Mouse (Mus musculus): ENCODE data around the gene Umps.

Gene Umps

DNA sequence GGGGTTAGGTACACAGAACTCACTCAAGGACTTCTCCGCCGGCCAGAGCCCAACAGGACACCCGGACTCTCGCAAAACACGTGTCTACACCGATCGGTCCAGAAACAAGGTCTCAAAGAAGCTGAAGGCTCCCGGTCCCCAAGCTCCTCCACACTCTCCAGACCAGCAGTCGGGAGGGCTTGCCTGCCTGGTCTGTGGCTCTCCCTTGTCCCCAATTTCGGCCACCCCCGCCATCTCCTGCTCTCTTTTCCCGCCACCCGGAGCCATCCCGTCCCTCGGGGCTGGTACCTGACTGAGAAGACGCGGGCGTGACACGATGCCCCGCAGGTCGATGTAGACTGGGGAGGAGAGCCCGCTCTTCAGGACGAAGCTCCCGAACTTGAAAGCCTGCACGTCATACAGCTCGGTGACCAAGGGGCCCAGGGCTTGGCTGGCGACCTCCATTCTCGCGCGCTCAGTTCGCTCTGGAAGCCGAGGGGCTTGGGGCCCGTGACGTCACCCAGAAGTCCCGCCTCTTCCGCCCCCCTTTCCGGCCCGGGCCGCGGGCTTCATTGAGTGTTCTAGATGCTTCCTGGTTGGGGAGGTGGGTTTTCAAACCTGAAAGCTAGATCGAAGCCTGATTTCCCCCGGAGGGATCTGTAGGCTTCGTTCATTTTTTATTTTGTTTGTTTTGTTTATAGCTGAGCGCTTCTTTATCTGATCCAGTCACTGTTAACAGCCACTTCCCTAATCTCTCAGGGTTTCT is at the start of gene Umps:
TSS of gene Umps (minus strand) at position 501 of the 745 bp plus-strand sequence.
- DNase-seq (ENCODE audit: low spot score in 2 of 2) = peak; percentile 83 to 87

- no peak for DNase-seq (ENCODE audit: low spot score in 2 of 2)
Measured at GRCm38 (mm10) chr16:34011991-34012845, 45.4 kb upstream of the Umps start.

- DNase-seq (ENCODE audit: low spot score in 2 of 2) = no peak
Measured at GRCm38 (mm10) chr16:34009567-34009966, 42.7 kb upstream of the Umps start.

DNA sequence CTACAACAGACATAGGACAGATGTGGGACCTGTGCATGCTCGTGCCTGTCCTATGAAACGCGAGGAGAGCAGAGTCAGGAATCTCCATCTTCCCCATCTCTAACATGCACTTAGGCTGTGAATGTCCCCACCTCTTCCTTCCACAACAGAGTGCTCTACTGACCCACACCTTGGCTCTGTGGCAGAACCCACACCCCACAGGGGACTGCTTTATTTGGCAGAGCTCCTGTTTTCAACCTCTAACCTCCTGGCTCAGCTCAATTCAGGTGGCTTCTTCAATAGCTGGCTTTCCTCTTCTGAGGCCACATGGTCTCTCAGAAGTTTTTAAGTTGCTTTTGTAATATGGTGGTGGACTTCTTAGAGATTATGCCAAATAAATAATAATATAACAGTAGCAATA is 39.1 kb upstream of the Umps start:
- DNase-seq (ENCODE audit: low spot score in 2 of 2) = no peak

- DNase-seq (ENCODE audit: low spot score in 2 of 2) = no peak
Measured at GRCm38 (mm10) chr16:34004128-34004578, 37.3 kb upstream of the Umps start.

DNA sequence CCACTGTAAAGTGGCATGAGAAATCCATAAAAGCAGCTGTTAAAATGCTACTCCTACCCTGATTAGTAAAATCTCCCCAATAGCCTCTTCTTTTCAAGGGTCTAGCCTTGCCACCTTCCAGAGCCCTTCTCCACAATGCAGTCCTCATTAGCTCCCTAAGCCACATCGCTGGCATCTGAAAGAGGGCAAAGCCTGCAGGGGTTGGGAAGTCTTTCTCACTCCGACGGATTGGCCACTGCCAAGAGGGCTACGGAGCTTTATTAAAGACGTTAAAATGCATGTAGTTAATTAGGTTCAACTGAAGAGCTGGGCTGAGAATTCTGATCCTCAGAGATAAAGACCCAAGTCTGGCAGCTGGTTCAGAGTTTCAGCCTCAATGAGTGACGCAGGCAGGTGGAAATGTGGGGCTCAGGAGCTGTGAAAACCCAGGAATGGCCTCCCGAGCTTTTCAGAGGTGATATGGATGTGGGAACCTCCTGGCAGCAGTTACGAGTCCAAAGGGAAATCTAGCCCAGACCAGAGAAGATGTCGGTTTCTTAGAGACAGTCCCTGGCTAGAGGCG is 36.8 kb upstream of the Umps start:
- DNase-seq (ENCODE audit: low spot score in 2 of 2) = no peak

DNA sequence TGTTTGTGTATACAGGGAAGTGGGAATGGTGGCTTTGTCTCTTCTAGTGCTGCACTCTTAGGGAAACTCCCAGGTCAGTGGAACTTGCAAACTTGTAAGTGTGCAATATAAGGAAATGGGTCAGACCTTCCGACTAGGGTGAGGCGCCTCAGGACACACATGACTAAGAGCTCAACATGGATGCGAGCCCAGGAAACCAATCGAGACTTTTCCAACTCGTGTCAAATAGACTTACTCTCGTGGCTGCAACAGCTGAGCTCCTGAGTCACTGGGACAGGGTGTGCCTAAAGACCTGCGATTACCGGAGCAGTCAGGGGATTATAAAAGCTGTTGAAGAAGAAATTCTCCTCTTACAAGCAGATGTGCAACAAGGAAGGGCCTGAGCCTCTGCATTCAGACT is 33.9 kb upstream of the Umps start:
- DNase-seq (ENCODE audit: low spot score in 2 of 2) = no peak

DNA sequence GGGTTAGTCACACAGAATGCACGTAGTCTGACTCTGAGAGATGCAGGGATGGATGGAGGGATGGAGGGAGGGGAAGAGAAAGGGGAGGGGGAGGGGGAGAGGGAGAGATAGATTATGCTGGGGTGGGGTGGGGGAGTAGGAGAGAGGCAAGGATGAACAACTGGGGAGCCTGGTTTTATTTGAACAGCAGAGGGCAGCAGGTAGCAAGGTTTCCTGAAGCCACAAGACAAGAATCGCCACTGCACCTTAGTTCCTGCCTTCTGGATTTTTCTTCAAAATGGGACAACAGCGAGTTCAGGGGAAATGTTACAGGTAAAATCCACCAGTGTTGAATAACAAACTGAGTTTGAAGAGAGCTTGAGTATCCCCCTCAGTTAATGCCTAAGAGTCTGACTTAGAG is 32.5 kb upstream of the Umps start:
- DNase-seq (ENCODE audit: low spot score in 2 of 2) = peak in 1 of 2 experiments; percentile 55

- DNase-seq (ENCODE audit: low spot score in 2 of 2) = no peak
Measured at GRCm38 (mm10) chr16:33998011-33998410, 31.2 kb upstream of the Umps start.

- peak; percentile 41 to 83 for DNase-seq (ENCODE audit: low spot score in 2 of 2)
Measured at GRCm38 (mm10) chr16:33996030-33996429, 29.2 kb upstream of the Umps start.

GRCm38 (mm10) chr16:33995496-33995895 is 28.7 kb upstream of the Umps start:
- no peak for DNase-seq (ENCODE audit: low spot score in 2 of 2)

GRCm38 (mm10) chr16:33994321-33994720 is 27.5 kb upstream of the Umps start:
- DNase-seq (ENCODE audit: low spot score in 2 of 2) = no peak

- DNase-seq (ENCODE audit: low spot score in 2 of 2) = no peak
Measured at GRCm38 (mm10) chr16:33990712-33991111, 23.9 kb upstream of the Umps start.

GRCm38 (mm10) chr16:33989106-33989505 is 22.3 kb upstream of the Umps start:
- DNase-seq (ENCODE audit: low spot score in 2 of 2) = no peak

GRCm38 (mm10) chr16:33988358-33989012 is 21.6 kb upstream of the Umps start:
- peak; percentile 43 to 71 for DNase-seq (ENCODE audit: low spot score in 2 of 2)

DNA sequence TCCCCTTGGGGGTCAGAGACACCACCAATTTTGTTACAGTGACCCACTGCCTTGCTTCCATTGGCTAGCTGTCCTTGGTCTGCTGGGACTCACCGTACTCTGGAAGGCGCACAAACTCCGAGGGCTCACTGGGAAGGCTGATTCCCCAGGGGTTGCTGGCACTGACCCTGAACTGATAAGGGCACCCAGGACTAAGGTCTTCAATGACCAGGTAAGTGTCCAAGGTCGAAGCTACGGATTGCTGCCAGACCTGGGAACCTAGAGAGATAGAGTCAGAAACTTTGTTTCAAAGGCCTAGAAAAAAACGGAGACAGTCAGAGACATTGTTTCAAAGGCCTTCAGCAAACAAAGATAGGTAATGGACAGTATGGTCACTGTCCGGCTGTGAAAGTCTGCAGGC is 20.2 kb upstream of the Umps start:
- DNase-seq (ENCODE audit: low spot score in 2 of 2) = no peak

GRCm38 (mm10) chr16:33985372-33985771 is 18.5 kb upstream of the Umps start:
- DNase-seq (ENCODE audit: low spot score in 2 of 2) = no peak

DNA sequence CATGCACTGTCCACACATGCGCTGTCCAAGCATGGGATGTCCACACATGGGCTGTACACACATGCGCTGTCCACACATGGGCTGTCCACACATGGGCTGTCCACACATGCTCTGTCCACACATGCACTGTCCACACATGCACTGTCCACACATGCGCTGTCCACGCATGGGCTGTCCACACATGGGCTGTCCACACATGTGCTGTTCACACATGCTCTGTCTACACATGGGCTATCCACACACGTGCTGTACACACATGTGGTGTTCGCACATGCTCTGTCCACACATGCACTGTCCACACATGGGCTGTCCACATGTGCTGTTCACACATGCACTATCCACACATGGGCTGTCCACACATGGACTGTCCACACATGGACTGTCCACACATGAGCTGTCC is 16.9 kb upstream of the Umps start:
- no peak for DNase-seq (ENCODE audit: low spot score in 2 of 2)

- no peak for DNase-seq (ENCODE audit: low spot score in 2 of 2)
Measured at GRCm38 (mm10) chr16:33979855-33980254, 13.0 kb upstream of the Umps start.

DNA sequence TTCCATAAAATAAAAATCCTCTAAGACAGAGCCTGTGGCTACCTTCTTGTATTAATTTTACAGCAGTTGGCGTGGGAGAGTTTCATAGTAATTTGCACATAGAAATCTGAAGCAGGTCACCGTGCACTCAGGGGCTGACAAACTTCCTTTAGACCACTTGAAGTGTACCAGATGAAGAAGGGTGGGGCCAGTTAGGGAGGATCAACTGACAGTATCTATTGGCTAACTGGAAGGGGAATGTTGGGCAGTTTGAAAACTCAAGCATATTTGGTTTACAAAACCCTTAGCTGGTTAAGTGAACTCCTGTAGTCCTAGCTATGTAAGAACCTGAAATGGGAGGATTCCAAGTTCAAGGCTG is 424 bp upstream of the Umps start:
- DNase-seq (ENCODE audit: low spot score in 2 of 2) = peak in 1 of 2 experiments; percentile 25

- peak; percentile 19 to 22 for DNase-seq (ENCODE audit: low spot score in 2 of 2)
Measured at GRCm38 (mm10) chr16:33965878-33966537, 830 bp downstream of the Umps start.

GRCm38 (mm10) chr16:33963509-33963908 is 3.3 kb downstream of the Umps start:
- DNase-seq (ENCODE audit: low spot score in 2 of 2) = no peak

Measured in spleen, postnatal 10 days (tissue).